Mouse (Mus musculus): Measurements from ENCODE around the gene Gab1.

- TF ChIP-seq CTCF (IDR thresholded peaks at IDR 0.05; ENCODE audit: low read depth) (no peak), EP300 (IDR thresholded peaks at IDR 0.05; ENCODE audit: low read depth) (no peak)
These were observed 2.2 kb downstream of the Gab1 start for GRCm38 (mm10) chr8:80878146-80878545.

All from liver, postnatal 0 days (tissue).